Mouse (Mus musculus): ENCODE data around the gene Tgfbr3.

DNA sequence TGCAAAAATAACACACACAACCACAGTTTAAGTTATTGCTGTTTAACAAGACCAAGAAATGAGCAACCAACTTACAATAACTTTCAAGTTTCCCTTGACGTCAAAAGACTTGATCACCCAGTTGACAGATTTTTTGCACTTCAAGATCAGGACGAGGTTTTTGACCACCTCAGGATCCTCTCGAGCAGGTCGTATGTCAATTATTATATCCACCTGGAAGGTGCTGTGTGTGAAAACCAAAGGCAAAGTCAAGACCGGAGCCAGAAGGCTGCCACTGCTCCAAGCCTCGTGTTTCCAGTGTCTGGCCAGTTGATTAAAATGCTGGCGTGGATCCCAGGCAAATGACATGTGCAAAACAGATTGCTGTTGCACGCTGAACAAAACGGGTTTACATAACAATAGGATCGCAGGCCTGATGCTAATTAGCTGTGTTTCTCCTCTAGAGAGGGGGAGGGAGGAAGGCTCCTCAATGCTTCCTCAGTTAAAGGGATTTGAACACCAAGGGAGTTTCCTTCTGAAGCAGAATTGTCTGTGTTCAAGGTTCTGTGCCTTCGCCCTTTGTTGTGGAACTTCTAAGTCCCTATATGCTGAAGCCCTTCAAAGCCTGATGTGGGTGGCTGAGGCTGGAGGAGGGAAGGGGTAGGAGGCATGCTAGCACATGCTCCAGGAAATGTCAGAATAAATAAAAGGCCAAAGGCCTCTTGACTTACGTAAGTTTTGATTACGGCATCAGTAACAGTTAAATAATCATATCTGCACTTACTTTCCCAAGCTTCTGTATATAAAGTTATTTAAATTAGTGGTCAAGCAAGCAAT lies 141.3 kb downstream of the Tgfbr3 start:
- TF ChIP-seq CTCF (IDR thresholded peaks at IDR 0.05; ENCODE audit: extremely low read depth, insufficient read length, insufficient replicate concordance, low read depth, low read length): no peak
- no peak for TF ChIP-seq POLR2A (IDR thresholded peaks at IDR 0.05; ENCODE audit: low read depth, low read length)

Measured in small intestine, adult 2 months (tissue).